Mouse (Mus musculus) right cerebral cortex, adult 2 months (tissue): ENCODE measurements around the gene Olfr250.
"Not testable (repeated sequence)": the region's sequence is repeated elsewhere in the genome, so short reads cannot be mapped to it uniquely, and the experiment has no call there.

Source experiments
- DNase-seq, 2 experiments: peaks; one replicate each; pipeline ENCODE4 v3.0.0; 2021 to 2022; ENCODE audit warnings: low spot score in 2 of 2

The Olfr250 gene

GRCm38 (mm10) chr9:38366596-38366995 lies at the start of gene Olfr250:
Olfr250 (plus strand) TSS chr9:38366896.
- no peak for DNase-seq

GRCm38 (mm10) chr9:38328760-38329159 lies 37.9 kb upstream of the Olfr250 start, which contains the start of gene Olfr25:
Olfr25 (plus strand) TSS chr9:38329060.
- DNase-seq: no peak

GRCm38 (mm10) chr9:38348111-38348510 lies 18.6 kb upstream of the Olfr250 start, which contains the start of gene Olfr898:
Olfr898 (plus strand) TSS chr9:38348411.
- DNase-seq: no peak

GRCm38 (mm10) chr9:38376786-38377185 lies 10.1 kb downstream of the Olfr250 start, which contains the start of gene Olfr251:
Olfr251 (plus strand) TSS chr9:38377086.
- no peak for DNase-seq

GRCm38 (mm10) chr9:38401398-38401797 lies 34.7 kb downstream of the Olfr250 start, which contains the start of gene Olfr147:
Olfr147 (plus strand) TSS chr9:38401698.
- no peak for DNase-seq

GRCm38 (mm10) chr9:38407502-38407901 lies 40.8 kb downstream of the Olfr250 start:
- not testable (repeated sequence) for DNase-seq

- not testable (repeated sequence) for DNase-seq
Observed at GRCm38 (mm10) chr9:38413502-38413901, 46.8 kb downstream of the Olfr250 start.
